Mouse (Mus musculus): ENCODE measurements around the gene Socs7.

DNA sequence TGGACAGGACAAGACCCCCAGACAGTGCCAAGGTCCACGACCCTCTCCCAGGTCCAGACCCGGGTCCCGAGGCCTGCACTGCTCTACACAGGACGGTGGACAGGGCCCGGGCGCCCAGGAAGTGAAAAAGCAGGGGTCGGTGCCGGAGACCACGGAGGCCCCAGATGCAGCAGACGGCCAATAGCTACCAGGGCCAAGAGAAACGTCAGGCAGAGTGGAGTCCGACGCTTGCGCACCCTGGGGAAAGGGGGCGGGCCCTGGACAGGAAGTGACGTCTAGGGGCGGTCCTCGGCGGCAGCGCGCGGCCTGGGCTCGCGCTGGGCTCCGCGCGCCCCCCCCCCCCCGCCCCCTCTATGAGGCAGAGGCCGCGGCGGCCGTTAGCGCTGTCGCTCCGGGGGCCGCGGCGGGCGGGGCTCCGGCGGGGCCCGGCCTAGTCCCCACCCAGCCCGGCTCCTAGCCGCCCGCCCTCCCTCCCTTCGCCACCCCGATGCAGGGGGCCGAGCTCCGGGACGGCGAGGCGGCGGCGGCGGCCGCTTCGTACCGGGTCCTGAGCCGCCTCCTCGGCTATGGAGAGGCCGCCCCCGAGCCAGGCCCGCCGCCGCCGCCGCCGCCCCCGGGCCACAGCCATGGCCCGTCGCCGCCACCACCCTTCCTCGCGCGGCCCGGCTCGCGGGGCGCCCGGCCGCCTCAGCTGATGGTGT, at the start of gene Socs7:
- TF ChIP-seq POLR2A (IDR thresholded peaks at IDR 0.05; ENCODE audit: low read depth, low read length) (peak; percentile 84), CTCF (IDR thresholded peaks at IDR 0.05; ENCODE audit: borderline replicate concordance, insufficient read depth, low read length) (no peak)
